Mouse (Mus musculus) spleen, postnatal 36 days (tissue): ENCODE data around the gene Borcs5.
A peak's percentile ranks its signal among the peaks of the same experiment; 100 is the strongest.
"Not testable (repeated sequence)": the region's sequence is repeated elsewhere in the genome, so short reads cannot be mapped to it uniquely, and the experiment has no call there.

Source experiments
- DNase-seq, 2 experiments: peaks; one replicate each; pipeline ENCODE4 v3.0.0; 2022; ENCODE audit warnings: low spot score in 2 of 2, mixed read lengths in 1 of 2

Borcs5 gene

DNA sequence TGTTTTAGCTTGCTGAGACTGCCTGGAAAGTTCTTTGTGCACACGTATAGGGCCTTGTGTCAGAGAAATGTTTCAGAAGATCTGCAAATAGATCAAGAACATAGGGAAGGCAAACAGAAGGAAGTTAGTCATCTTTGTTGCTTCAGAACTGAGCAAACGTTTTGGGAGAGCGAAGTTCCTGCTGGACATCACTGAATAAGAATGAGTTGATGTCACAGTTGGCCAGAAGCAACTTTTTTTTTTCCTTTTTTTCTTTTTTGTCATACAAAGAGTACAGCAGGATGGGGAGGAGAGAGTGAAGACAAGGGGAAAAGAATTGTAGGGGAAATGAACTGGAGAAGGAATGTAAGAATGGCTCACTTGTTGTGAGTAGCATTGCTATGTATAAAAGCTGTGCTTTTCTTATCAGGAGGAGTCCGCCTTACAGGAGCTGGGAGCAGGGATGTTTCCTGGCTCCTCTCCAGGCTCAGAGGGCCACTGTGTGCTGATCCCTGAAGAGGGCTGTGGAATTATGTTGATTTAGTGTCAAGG is 31.6 kb downstream of the Borcs5 start:
- DNase-seq = no peak

DNA sequence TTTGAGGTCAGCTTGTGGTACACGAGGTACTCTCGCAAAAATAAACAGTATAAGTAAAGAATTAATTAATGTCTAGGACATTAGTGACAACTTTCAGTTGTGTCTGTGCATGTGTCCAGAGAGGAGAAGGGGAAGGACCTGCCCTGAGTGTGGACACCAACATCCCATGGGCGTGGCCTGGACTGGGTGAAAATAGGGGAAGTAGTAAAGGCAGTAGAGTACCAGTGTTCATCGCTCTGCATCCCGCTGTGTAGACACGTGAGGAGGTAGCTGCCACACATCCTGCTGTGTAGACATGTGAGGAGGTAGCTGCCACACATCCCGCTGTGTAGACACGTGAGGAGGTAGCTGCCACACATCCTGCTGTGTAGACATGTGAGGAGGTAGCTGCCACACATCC is 34.4 kb downstream of the Borcs5 start:
- peak in 1 of 2 experiments; percentile 29 for DNase-seq

GRCm38 (mm10) chr6:134677504-134677903 is 38.2 kb downstream of the Borcs5 start:
- DNase-seq = no peak

GRCm38 (mm10) chr6:134678037-134678436 is 38.7 kb downstream of the Borcs5 start:
- no peak for DNase-seq

DNA sequence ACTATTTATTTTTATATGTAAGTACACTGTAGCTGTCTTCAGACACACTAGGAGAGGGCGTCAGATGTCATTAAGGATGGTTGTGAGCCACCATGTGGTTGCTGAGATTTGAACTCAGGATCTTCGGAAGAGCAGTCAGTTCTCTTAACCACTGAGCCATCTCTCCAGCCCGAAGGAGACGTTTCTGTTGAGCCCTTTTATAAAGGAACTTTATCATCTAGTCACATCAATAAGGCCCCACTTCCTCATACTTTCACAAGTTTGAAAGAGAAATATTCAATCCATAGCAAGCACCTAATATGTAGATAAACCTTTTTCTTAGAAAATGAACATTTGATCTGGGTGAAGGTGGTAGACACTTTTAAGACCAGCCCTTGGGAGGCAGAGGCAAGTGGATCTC is 40.0 kb downstream of the Borcs5 start:
- not testable (repeated sequence) for DNase-seq

- no peak for DNase-seq
Measured at GRCm38 (mm10) chr6:134684354-134684915, 45.1 kb downstream of the Borcs5 start.

GRCm38 (mm10) chr6:134685040-134685439 is 45.7 kb downstream of the Borcs5 start:
- no peak for DNase-seq

GRCm38 (mm10) chr6:134685515-134685914 is 46.2 kb downstream of the Borcs5 start:
- DNase-seq = no peak

DNA sequence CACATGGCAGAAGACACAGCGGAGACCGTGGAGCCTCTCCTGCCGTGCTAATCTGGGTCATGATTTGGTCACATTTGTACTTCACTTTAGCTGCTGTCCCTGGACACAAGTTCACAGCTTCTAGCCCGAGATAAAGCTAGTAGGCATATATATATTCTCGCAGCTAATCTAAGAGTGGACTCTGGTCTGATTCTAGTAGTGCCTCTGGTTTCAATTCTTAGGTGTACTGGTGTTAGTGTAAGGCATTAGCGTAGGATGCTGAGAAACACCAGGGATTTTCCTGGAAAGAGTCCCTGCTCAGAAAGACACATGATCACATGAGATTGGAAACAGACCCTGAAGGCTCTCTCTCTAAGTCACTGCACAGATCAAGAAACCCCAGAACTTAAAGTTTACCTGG is 55.2 kb downstream of the Borcs5 start:
- no peak for DNase-seq

GRCm38 (mm10) chr6:134694988-134695387 is 55.7 kb downstream of the Borcs5 start:
- no peak for DNase-seq

DNA sequence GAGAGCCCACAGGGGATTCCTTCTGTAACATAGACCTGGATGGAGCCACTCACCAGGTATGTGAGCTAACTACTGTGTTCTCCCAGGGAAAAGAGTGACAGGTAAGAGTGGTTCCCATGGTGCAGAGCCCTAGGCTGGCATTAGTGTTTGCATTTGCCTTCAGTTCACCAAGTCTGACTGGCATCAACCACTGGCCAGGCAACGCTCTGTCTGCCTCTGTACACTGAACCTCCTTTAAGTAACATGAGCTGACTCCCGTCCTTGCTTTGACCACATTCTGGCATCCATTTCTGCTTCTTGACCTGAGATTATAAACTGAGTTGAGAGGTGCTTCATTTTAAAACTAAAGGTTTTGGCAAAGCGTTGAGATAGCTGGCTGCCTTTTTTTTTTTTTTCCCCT is 56.3 kb downstream of the Borcs5 start:
- no peak for DNase-seq

DNA sequence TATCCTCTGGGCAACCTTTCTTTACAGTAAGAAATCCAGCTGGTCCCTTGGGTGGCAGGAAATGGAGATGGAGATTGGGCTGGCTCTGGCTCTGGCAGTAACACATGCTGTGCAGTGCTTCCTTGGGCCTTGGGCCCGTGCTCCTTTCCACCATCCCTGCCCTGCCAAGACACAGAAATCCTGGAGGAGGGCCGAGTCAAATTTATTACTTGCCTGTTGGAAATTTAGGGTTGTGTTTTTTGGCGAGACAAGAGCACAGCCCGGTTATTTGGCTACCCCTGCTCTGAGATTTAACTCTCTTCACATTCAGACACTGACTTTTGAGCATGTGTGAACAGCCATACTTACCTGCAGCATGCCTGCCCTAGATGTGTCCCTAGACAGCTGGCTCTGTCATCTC is 56.8 kb downstream of the Borcs5 start:
- no peak for DNase-seq

- DNase-seq = no peak
Measured at GRCm38 (mm10) chr6:134696554-134696953, 57.2 kb downstream of the Borcs5 start.

DNA sequence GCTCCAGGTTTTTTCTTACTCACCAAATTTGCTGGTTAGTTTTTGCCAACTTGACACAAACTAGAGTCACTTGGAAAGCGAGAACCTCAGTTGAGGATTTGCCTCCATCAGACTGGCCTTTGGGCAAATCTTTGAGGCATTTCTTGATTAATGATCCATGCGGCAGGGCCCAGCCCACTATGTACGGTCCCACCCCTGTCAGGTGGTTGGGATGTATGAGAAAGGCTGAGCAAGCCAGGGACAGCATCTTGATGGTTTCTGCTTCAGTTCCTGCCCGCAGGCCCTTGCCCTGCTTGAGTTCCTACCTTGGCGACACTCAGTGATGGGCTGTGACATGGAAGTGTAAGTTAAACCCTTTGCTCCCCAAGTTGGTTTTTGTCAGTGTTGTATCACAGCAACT is 58.9 kb downstream of the Borcs5 start:
- no peak for DNase-seq

GRCm38 (mm10) chr6:134700451-134701210 is 61.3 kb downstream of the Borcs5 start:
- peak; percentile 47 to 62 for DNase-seq

DNA sequence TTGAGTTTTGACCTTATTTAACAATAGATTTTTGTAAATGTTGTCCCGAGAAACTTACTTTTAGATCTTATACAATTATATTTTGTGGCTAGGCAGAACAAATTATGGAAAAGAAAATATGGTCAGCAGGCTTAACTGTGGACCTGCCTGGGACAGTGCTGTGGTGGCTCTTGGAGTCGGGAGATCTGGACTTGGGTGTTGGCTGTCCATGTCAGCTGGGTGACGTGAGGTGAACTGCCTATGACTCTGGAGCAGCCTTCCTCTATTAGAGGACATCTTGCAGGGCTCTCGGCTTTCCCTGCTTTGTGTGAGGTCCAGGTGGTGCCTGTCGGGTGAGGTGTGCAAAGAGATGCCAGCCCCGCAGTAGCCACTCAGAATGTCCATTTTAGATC is 61.9 kb downstream of the Borcs5 start:
- DNase-seq = no peak

DNA sequence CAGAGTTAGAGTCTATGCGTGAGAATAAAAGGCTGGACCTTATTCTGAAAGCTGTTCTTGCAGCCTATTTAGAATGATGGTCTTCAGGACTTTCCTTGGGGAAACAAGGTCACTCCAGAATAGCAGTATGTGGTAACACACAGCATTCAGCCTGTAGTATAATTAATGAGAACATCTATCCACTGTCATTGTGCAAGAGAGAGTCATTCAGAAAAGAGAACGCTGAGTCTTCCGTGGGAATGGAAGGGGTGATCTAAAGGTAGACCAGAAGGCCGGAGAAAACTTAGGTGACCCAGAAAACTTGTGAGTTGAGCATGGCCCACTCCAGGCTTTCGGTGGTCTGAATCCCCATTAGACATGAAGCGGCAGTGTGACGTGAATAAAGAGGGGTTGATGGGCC is 62.9 kb downstream of the Borcs5 start:
- DNase-seq = no peak

DNA sequence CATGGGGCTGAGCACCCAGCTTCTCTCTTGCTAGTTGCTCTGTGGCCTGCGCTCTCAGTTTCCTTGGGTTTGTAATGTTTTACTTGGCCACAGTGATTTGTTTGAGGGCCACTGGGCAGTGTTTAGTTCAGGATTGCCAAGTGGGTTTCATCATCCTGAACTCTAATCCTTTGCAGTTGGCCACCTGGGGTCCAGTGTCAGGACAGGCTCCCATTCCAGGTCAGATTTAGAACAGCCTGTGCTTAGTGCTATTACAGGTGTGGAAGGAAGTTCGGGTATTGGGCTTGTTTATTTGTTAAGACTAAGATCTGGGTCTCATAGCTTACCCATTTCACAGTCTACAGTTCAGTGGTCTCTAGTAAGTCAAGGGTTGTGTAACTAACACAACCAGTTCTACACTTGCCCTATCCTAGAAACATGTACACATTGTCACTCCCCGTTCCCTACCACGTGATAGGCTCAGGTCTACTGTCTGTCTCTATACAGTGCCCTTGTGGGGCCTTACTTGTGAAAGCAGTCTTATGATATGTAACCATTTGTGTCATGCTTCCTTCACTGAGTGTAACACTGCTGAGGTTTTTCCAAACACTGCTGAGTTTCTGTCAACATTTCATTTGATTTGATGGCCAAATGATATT is 63.9 kb downstream of the Borcs5 start:
- DNase-seq = no peak

GRCm38 (mm10) chr6:134706467-134706866 is 67.2 kb downstream of the Borcs5 start:
- no peak for DNase-seq

DNA sequence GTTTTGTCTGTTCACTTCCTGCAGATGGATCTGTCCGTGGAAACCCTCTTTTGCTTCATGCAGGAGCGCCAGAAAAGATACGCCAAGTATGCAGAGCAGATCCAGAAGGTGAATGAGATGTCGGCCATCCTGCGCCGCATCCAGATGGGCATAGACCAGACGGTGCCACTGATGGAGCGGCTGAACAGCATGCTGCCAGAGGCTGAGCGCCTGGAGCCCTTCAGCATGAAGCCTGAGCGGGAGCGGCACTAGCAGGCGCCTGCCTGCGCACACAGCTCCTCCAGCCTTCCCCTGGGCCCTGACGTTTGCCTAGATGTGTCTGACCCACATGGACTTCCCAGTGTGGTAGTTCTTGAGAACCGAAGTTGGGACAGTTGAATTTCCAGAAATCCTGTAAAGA is 70.7 kb downstream of the Borcs5 start:
- no peak for DNase-seq

DNA sequence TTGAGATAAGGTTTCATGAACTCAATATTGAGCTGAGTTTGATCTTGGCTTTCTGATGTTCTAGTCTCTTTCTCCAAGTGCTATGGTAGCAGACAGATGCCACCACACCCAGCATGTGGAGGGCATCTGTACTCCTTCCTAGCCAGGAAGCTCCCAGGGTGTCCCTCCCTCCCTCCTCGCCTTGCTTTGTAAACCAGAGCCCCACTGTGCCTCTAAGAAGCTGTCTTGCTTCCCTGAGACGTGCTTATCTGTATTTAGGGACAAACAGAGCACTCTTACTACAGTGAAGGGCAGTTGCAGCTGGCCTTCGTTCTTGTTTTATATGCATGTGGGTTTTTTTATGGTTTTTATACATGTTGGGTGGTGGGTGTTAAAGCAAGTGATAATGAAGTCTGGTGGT is 74.0 kb downstream of the Borcs5 start:
- no peak for DNase-seq

DNA sequence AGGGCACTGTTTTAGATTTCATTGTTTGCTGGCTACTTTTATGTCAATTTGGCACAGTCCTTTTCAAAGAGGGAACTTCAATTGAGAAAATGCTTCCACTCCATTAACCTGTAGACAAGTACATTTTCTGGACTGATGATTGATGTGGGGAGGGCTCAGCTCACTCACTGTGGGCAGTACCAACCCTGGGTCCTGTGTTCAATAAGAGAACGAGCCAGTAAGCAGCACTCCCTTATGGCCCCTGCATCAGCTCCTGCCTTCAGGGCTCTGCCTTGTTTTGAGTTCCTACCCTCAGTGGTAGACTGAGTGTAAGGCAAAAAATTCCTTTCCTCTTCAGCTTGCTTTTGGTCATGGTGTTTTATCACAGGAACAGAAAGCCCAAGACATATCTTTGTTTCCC is 74.6 kb downstream of the Borcs5 start:
- no peak for DNase-seq

GRCm38 (mm10) chr6:134716168-134716587 is 76.9 kb downstream of the Borcs5 start:
- DNase-seq = no peak
